Mouse (Mus musculus) testis, adult 2 months (tissue): ENCODE results near the gene Lsm6.

Experiments used
- CTCF ChIP-seq: fragments of 200-500 bp; IDR thresholded peaks from 2 replicates; pipeline ENCODE4 v1.5.1; 2012; ENCODE audit warnings: low read depth, mild to moderate bottlenecking, inconsistent platforms, low read length, moderate library complexity; ENCODE audit not compliant: control insufficient read depth, insufficient read depth, insufficient replicate concordance
- POLR2A ChIP-seq: fragments of 200-500 bp; IDR thresholded peaks from 2 replicates; pipeline ENCODE4 v1.6.1; 2012; ENCODE audit warnings: low read depth, mild to moderate bottlenecking, inconsistent platforms, low read length, moderate library complexity; ENCODE audit not compliant: control insufficient read depth

DNA sequence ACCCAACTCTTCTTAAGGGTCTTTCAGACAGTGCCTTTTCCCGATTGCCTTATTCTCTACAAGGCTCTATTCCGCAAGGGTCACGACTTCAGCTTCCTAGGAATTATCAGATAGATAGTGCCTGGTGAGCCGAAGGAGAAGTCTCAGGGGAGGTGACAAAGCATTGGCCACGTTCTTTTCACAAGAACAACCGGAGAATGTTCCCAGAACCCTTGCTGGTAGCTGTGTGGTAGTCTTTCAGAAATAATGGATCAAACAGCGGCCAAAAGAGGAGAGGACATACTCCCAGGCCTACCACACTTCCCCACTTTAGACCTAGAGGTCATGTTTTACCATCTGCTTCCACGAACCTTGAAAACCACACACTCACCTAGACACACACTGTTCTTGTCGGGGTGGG is 44.1 kb downstream of the Lsm6 start:
- TF ChIP-seq CTCF (no peak), POLR2A (no peak)
